Mouse (Mus musculus): ENCODE data around the gene Ccr8.

Gene Ccr8

GRCm38 (mm10) chr9:120091696-120092238, at the start of gene Ccr8:
TSS of gene Ccr8 (plus strand) at chr9:120092114.
- DNase-seq (ENCODE audit: low read depth, low spot score) = no peak

- DNase-seq (ENCODE audit: low read depth, low spot score) = no peak
These were observed 48.8 kb upstream of the Ccr8 start for GRCm38 (mm10) chr9:120043115-120043514.

GRCm38 (mm10) chr9:120048495-120048894, 43.4 kb upstream of the Ccr8 start:
- no peak for DNase-seq (ENCODE audit: low read depth, low spot score)

GRCm38 (mm10) chr9:120049407-120049806, 42.5 kb upstream of the Ccr8 start:
- DNase-seq (ENCODE audit: low read depth, low spot score) = no peak

- peak; percentile 23 for DNase-seq (ENCODE audit: low read depth, low spot score)
These were observed 37.2 kb upstream of the Ccr8 start for GRCm38 (mm10) chr9:120054545-120055277.

- no peak for DNase-seq (ENCODE audit: low read depth, low spot score)
These were observed 35.7 kb upstream of the Ccr8 start for GRCm38 (mm10) chr9:120056201-120056600.

- DNase-seq (ENCODE audit: low read depth, low spot score) = no peak
These were observed 33.2 kb upstream of the Ccr8 start for GRCm38 (mm10) chr9:120058730-120059129.

GRCm38 (mm10) chr9:120064317-120064716, 27.6 kb upstream of the Ccr8 start:
- DNase-seq (ENCODE audit: low read depth, low spot score) = no peak

GRCm38 (mm10) chr9:120067609-120068008, 24.3 kb upstream of the Ccr8 start:
- no peak for DNase-seq (ENCODE audit: low read depth, low spot score)

GRCm38 (mm10) chr9:120068047-120068446, 23.9 kb upstream of the Ccr8 start:
- DNase-seq (ENCODE audit: low read depth, low spot score) = no peak

- no peak for DNase-seq (ENCODE audit: low read depth, low spot score)
These were observed 22.1 kb upstream of the Ccr8 start, which contains the start of gene Cx3cr1 for GRCm38 (mm10) chr9:120069779-120070178. TSS of gene Cx3cr1 (minus strand) at chr9:120069879.

- DNase-seq (ENCODE audit: low read depth, low spot score) = no peak
These were observed 20.7 kb upstream of the Ccr8 start for GRCm38 (mm10) chr9:120071251-120071650.

- DNase-seq (ENCODE audit: low read depth, low spot score) = peak; percentile 82
These were observed 18.7 kb upstream of the Ccr8 start for GRCm38 (mm10) chr9:120073169-120073568.

- DNase-seq (ENCODE audit: low read depth, low spot score) = no peak
These were observed 17.4 kb upstream of the Ccr8 start for GRCm38 (mm10) chr9:120074516-120074915.

- no peak for DNase-seq (ENCODE audit: low read depth, low spot score)
These were observed 13.7 kb upstream of the Ccr8 start for GRCm38 (mm10) chr9:120078241-120078640.

GRCm38 (mm10) chr9:120079901-120080300, 12.0 kb upstream of the Ccr8 start:
- no peak for DNase-seq (ENCODE audit: low read depth, low spot score)

- no peak for DNase-seq (ENCODE audit: low read depth, low spot score)
These were observed 11.3 kb upstream of the Ccr8 start for GRCm38 (mm10) chr9:120080546-120081108.

- peak; percentile 13 for DNase-seq (ENCODE audit: low read depth, low spot score)
These were observed 10.7 kb upstream of the Ccr8 start for GRCm38 (mm10) chr9:120081247-120081646.

GRCm38 (mm10) chr9:120081967-120082366, 9.9 kb upstream of the Ccr8 start:
- no peak for DNase-seq (ENCODE audit: low read depth, low spot score)

- DNase-seq (ENCODE audit: low read depth, low spot score) = no peak
These were observed 9.2 kb upstream of the Ccr8 start for GRCm38 (mm10) chr9:120082691-120083090.

GRCm38 (mm10) chr9:120083158-120083894, 8.6 kb upstream of the Ccr8 start:
- no peak for DNase-seq (ENCODE audit: low read depth, low spot score)

GRCm38 (mm10) chr9:120084406-120084805, 7.5 kb upstream of the Ccr8 start:
- no peak for DNase-seq (ENCODE audit: low read depth, low spot score)

Measured in mesoderm, embryonic 11.5 days (tissue).